ENCODE assay signal across 8 mouse cellular contexts in genomic region chr4:150132692-150133271, GRCm38 (mm10). TPM values are rescaled to one million over a fixed set of nuclear protein-coding genes. Genes with fewer than 3 reads are reported as not detected.
DNase-seq lines count a peak whose midpoint lies in the region; ATAC-seq and TF ChIP-seq lines count a peak whose summit lies in the region.

No protein-coding gene starts in this region.

- H3K36me3 ChIP-seq in E14TG2a.4 (ENCODE audit: insufficient read depth, low read length) = no peaks in the 10 kb centered on the region
- H3K36me3 ChIP-seq in hindbrain, embryonic 10.5 days = no peaks in the 10 kb centered on the region
- no peaks in the 10 kb centered on the region for H3K36me3 ChIP-seq in limb, embryonic 14.5 days (ENCODE audit: control insufficient read depth, insufficient read depth, low read length)
- H3K36me3 ChIP-seq in neural tube, embryonic 12.5 days = no peaks in the 10 kb centered on the region

- peak; percentile 18 for DNase-seq in adrenal gland, postnatal 10 days
- peak; percentile 21 for DNase-seq in hindbrain, embryonic 10.5 days (ENCODE audit: low spot score)
- DNase-seq in limb, embryonic 14.5 days (ENCODE audit: low spot score) = no peak
- no peak for DNase-seq in cerebellum, adult 11-12 months
- DNase-seq in cerebellum, adult 11 months = no peak
- DNase-seq in frontal cortex, adult 2 months (ENCODE audit: extremely low spot score in 1 of 2, low spot score in 1 of 2) = no peak

- no peaks in the 10 kb centered on the region; the same call in 1 of the 2 replicates for H3K27me3 ChIP-seq in E14TG2a.4 (ENCODE audit: insufficient read depth, low read length)
- H3K27me3 ChIP-seq in hindbrain, embryonic 10.5 days (ENCODE audit: insufficient read depth, poor library complexity, severe bottlenecking) = peaks cover 21% of the 10 kb centered on the region; the same call in 1 of the 2 replicates
- no peaks in the 10 kb centered on the region for H3K27me3 ChIP-seq in limb, embryonic 14.5 days (ENCODE audit: control insufficient read depth, insufficient read depth, low read length)
- H3K27me3 ChIP-seq in neural tube, embryonic 12.5 days (replicated peaks) = no peaks in the 10 kb centered on the region

- H3K4me2 ChIP-seq in limb, embryonic 14.5 days (replicated peaks; ENCODE audit: low read depth, low read length, severe bottlenecking) = peak overlapping the region; percentile 33
- H3K4me2 ChIP-seq in neural tube, embryonic 12.5 days (replicated peaks) = peak overlapping the region; percentile 49

- no peak overlapping the region for H3K27ac ChIP-seq in hindbrain, embryonic 10.5 days
- H3K27ac ChIP-seq in limb, embryonic 14.5 days (replicated peaks; ENCODE audit: low read depth, low read length) = no peak overlapping the region
- no peak overlapping the region for H3K27ac ChIP-seq in neural tube, embryonic 12.5 days

- H3K4me3 ChIP-seq in E14TG2a.4 (replicated peaks; ENCODE audit: low read length) = peak overlapping the region; percentile 70
- H3K4me3 ChIP-seq in hindbrain, embryonic 10.5 days = peak overlapping the region; percentile 40
- peak overlapping the region; percentile 10; the same call in 1 of the 2 replicates for H3K4me3 ChIP-seq in limb, embryonic 14.5 days (replicated peaks; ENCODE audit: low read length)
- 0 out of 2 replicates have a peak overlapping the region, but pooled peaks have one; percentile 2 for H3K4me3 ChIP-seq in neural tube, embryonic 12.5 days

- no peaks in the 10 kb centered on the region for H3K9me3 ChIP-seq in E14TG2a.4 (ENCODE audit: low read length)
- no peaks in the 10 kb centered on the region for H3K9me3 ChIP-seq in hindbrain, embryonic 10.5 days
- no peaks in the 10 kb centered on the region for H3K9me3 ChIP-seq in limb, embryonic 14.5 days (ENCODE audit: control insufficient read depth, low read length)
- H3K9me3 ChIP-seq in neural tube, embryonic 12.5 days = no peaks in the 10 kb centered on the region

- TF ChIP-seq POLR2A in limb, embryonic 14.5 days (IDR thresholded peaks at IDR 0.05; ENCODE audit: borderline replicate concordance, extremely low read depth, insufficient read depth, insufficient read length) = no peak

- peaks cover 79% of the 10 kb centered on the region for H3K4me1 ChIP-seq in E14TG2a.4 (replicated peaks; ENCODE audit: low read depth, low read length)
- H3K4me1 ChIP-seq in hindbrain, embryonic 10.5 days (replicated peaks) = peaks cover 39% of the 10 kb centered on the region
- peaks cover 3% of the 10 kb centered on the region; the same call in 1 of the 2 replicates for H3K4me1 ChIP-seq in limb, embryonic 14.5 days (ENCODE audit: control insufficient read depth, insufficient read depth, low read length)
- peaks cover 11% of the 10 kb centered on the region; the same call in 1 of the 2 replicates for H3K4me1 ChIP-seq in neural tube, embryonic 12.5 days

- ATAC-seq in limb, embryonic 14.5 days (ENCODE audit: low FRiP score, low read depth) = no peak
- ATAC-seq in neural tube, embryonic 12.5 days (ENCODE audit: low FRiP score, low read depth) = no peak

- no peak for TF ChIP-seq CTCF in E14TG2a.4 (conservative IDR thresholded peaks at IDR 0.05; ENCODE audit: low read length)

- H3K9ac ChIP-seq in limb, embryonic 14.5 days (ENCODE audit: low read depth, low read length, severe bottlenecking) = no peak overlapping the region
- H3K9ac ChIP-seq in neural tube, embryonic 12.5 days = peak overlapping the region; percentile 29; the same call in 1 of the 2 replicates

- 28% methylated on average over 24 of the region's 24 CpGs for WGBS in hindbrain, embryonic 10.5 days
- WGBS in limb, embryonic 14.5 days = 23% methylated on average over 24 of the region's 24 CpGs
- 27% methylated on average over 24 of the region's 24 CpGs for WGBS in neural tube, embryonic 12.5 days

RNA-seq across cellular contexts. Expression of gene Slc2a5, which starts 13.7 kb away (rescaled TPM):
- total RNA-seq in adrenal gland, postnatal 10 days (2021) = under 1 TPM; 0.27 to 0.75 TPM
- polyA plus RNA-seq in hindbrain, embryonic 10.5 days (2016; fragmentation: Nextera tagmentation; extraction: Ambion mirVana) = 1.1 and 2.0 TPM in 2 replicates
- 2.2 and 3.5 TPM in 2 replicates for polyA plus RNA-seq in limb, embryonic 14.5 days (2012; rRNA removed)
- polyA plus RNA-seq in limb, embryonic 14.5 days (2014; fragmentation: Nextera tagmentation; extraction: Ambion mirVana) = 1.5 and 2.6 TPM in 2 replicates
- 2.1 and 2.3 TPM in 2 replicates for polyA plus RNA-seq in neural tube, embryonic 12.5 days (2016; fragmentation: Nextera tagmentation; extraction: Ambion mirVana)
- polyA plus RNA-seq in frontal cortex, adult 2 months (2012; rRNA removed) = 4.7 and 7.6 TPM in 2 replicates

RNA-seq across cellular contexts. Expression of gene Slc2a7, which starts 16.0 kb away (rescaled TPM):
- total RNA-seq in adrenal gland, postnatal 10 days (2021) = not detected
- not detected in 2 replicates for polyA plus RNA-seq in hindbrain, embryonic 10.5 days (2016; fragmentation: Nextera tagmentation; extraction: Ambion mirVana)
- not detected in 2 replicates for polyA plus RNA-seq in limb, embryonic 14.5 days (2012; rRNA removed)
- polyA plus RNA-seq in limb, embryonic 14.5 days (2014; fragmentation: Nextera tagmentation; extraction: Ambion mirVana) = not detected in 2 replicates
- not detected in 2 replicates for polyA plus RNA-seq in neural tube, embryonic 12.5 days (2016; fragmentation: Nextera tagmentation; extraction: Ambion mirVana)
- not detected in 2 replicates for polyA plus RNA-seq in frontal cortex, adult 2 months (2012; rRNA removed)

RNA-seq across cellular contexts. Expression of gene Gpr157, which starts 45.6 kb away (rescaled TPM):
- total RNA-seq in adrenal gland, postnatal 10 days (2021) = 1 to 10 TPM; 2.7 to 4.9 TPM
- polyA plus RNA-seq in hindbrain, embryonic 10.5 days (2016; fragmentation: Nextera tagmentation; extraction: Ambion mirVana) = 0.59 and 0.81 TPM in 2 replicates
- polyA plus RNA-seq in limb, embryonic 14.5 days (2012; rRNA removed) = 3.8 and 4.5 TPM in 2 replicates
- 0.48 and 0.52 TPM in 2 replicates for polyA plus RNA-seq in limb, embryonic 14.5 days (2014; fragmentation: Nextera tagmentation; extraction: Ambion mirVana)
- 0.65 and 1.0 TPM in 2 replicates for polyA plus RNA-seq in neural tube, embryonic 12.5 days (2016; fragmentation: Nextera tagmentation; extraction: Ambion mirVana)
- polyA plus RNA-seq in frontal cortex, adult 2 months (2012; rRNA removed) = 1.4 and 1.8 TPM in 2 replicates

Comparison
In these comparisons a context has a peak if more than half of its experiments do, and no peak if none do; other contexts are left out.
1. H3K4me3 ChIP-seq: peak in every context shown above with its lines; median percentile 70 in E14TG2a.4; 40 in hindbrain, embryonic 10.5 days; 10 in limb, embryonic 14.5 days; 2 in neural tube, embryonic 12.5 days.
2. DNase-seq: peak in adrenal gland, postnatal 10 days (single experiment) and hindbrain, embryonic 10.5 days (single experiment); none in limb, embryonic 14.5 days (single experiment), cerebellum, adult 11-12 months (single experiment), cerebellum, adult 11 months (single experiment) and frontal cortex, adult 2 months (0 of 2).